ENCODE assay signal across 8 mouse cellular contexts in genomic region chr6:137364681-137365080, GRCm38 (mm10).
DNase-seq lines count a peak whose midpoint lies in the region; TF ChIP-seq lines count a peak whose summit lies in the region.

No protein-coding gene starts in this region.

- no peak for TF ChIP-seq POLR2A in brain, embryonic 14.5 days (IDR thresholded peaks at IDR 0.05; ENCODE audit: borderline replicate concordance, extremely low read depth, insufficient read depth, insufficient read length, poor library complexity, severe bottlenecking)
- TF ChIP-seq POLR2A in thymus, adult 2 months (IDR thresholded peaks at IDR 0.05; ENCODE audit: control insufficient read depth, extremely low read depth, insufficient read depth, low read length, poor library complexity): no peak

- no peak overlapping the region for H3K27ac ChIP-seq in heart, embryonic 10.5 days
- H3K27ac ChIP-seq in thymus, adult 2 months (ENCODE audit: control insufficient read depth, insufficient read depth, low read length): no peak overlapping the region

- H3K4me1 ChIP-seq in heart, embryonic 10.5 days: no peaks in the 10 kb centered on the region; the same call in 1 of the 2 replicates
- no peaks in the 10 kb centered on the region for H3K4me1 ChIP-seq in thymus, adult 2 months (replicated peaks; ENCODE audit: control insufficient read depth, insufficient read depth, low read length)

- H3K9me3 ChIP-seq in heart, embryonic 10.5 days: no peaks in the 10 kb centered on the region

- H3K36me3 ChIP-seq in heart, embryonic 10.5 days: no peaks in the 10 kb centered on the region
- H3K36me3 ChIP-seq in thymus, adult 2 months (ENCODE audit: control insufficient read depth, insufficient read depth, low read length): no peaks in the 10 kb centered on the region

- no peaks in the 10 kb centered on the region for H3K27me3 ChIP-seq in heart, embryonic 10.5 days (ENCODE audit: insufficient read depth, poor library complexity, severe bottlenecking)
- no peaks in the 10 kb centered on the region for H3K27me3 ChIP-seq in thymus, adult 2 months (ENCODE audit: control insufficient read depth, insufficient read depth, low read length)

- peak; percentile 29 to 45 for DNase-seq in heart, adult 18-20 months
- no peak for DNase-seq in heart, embryonic 10.5 days (ENCODE audit: low spot score)
- DNase-seq in brain, embryonic 14.5 days (ENCODE audit: low read depth): peak; percentile 97
- DNase-seq in frontal cortex, postnatal 10 days (ENCODE audit: low spot score in 2 of 2): peak; percentile 70 to 72
- peak; percentile 21 for DNase-seq in layer of hippocampus, adult 9-10 months (ENCODE audit: low spot score)
- peak; percentile 56 for DNase-seq in retina, embryonic 14.5 days (ENCODE audit: low spot score)
- no peak for DNase-seq in adrenal gland, postnatal 4 days (ENCODE audit: low spot score in 2 of 2)
- no peak for DNase-seq in thymus, adult 2 months

- H3K4me3 ChIP-seq in heart, embryonic 10.5 days: no peak overlapping the region
- H3K4me3 ChIP-seq in thymus, adult 2 months (ENCODE audit: control insufficient read depth, insufficient read depth, low read length): no peak overlapping the region

- WGBS in heart, embryonic 10.5 days: 60% methylated on average over 5 of the region's 5 CpGs
- WGBS in thymus, adult 2 months: 93% methylated on average over 5 of the region's 5 CpGs

- no peak for TF ChIP-seq CTCF in brain, embryonic 14.5 days (IDR thresholded peaks at IDR 0.05; ENCODE audit: borderline replicate concordance, extremely low read depth, insufficient read depth, insufficient read length)
- TF ChIP-seq CTCF in thymus, adult 2 months (IDR thresholded peaks at IDR 0.05; ENCODE audit: borderline replicate concordance, control insufficient read depth, extremely low read depth, insufficient read depth, low read length, poor library complexity): no peak

Comparison
In these comparisons a context has a peak if more than half of its experiments do, and no peak if none do; other contexts are left out.
1. DNase-seq: peak in heart, adult 18-20 months (2 of 2), brain, embryonic 14.5 days (single experiment), frontal cortex, postnatal 10 days (2 of 2), layer of hippocampus, adult 9-10 months (single experiment) and retina, embryonic 14.5 days (single experiment); none in heart, embryonic 10.5 days (single experiment), adrenal gland, postnatal 4 days (0 of 2) and thymus, adult 2 months (single experiment).